Mouse (Mus musculus) left cerebral cortex, postnatal 36 days (tissue): ENCODE measurements at regions not wholly inside any gene's neighbourhood (a gene's known extent, or its start where the extent isn't known, plus 50 kb on each side); places are given as distances from the start of the nearest gene placed in this dataset.

Source experiments
- DNase-seq, 2 experiments: peaks; one replicate each; pipeline ENCODE4 v3.0.0; 2021 to 2022; ENCODE audit warnings: low spot score in 2 of 2, mixed read lengths in 1 of 2
- intact Hi-C: fragments of 180-260 bp; cut with DNase I; formaldehyde crosslinking; loops from one replicate; pipeline ENCODE4 v1.15.1; 2025

DNA sequence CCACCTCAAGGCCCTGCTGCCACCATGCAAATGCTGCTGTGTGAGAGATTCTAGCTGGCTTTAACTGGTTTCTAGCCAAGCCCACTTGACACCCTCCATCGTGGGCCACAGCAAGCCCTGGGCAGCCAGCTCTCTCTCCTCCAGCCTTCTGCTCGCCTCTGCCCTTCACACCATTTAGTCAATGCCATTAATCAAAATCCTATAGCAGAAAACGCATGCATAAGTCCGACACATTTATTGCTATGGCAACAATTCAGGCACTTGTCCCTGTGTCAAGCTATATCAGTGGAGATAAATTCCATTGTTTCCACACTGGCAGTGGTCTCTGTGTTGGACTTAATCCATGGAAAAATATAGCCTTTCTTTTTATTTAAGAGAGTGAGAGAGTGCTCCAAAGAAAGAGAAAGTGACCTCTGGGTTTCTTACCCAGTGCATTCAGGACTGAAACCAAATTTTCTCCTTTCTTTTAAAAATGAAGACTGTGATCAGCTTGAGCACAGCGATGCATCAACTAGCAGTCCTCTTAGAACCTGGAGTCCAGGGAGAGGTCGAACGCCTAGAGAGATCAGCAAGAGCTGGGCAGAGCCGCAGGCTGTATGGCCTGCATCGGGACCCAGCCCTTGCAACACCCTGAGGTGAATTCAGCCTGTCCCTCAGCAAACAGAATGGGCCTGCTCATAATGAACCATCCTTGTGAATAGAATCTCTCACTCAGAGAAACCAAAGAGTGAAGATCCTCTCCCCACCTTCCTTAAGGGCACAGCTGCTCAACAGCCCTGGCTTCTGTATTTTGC is 93.1 kb upstream of the Tox3 start:
- DNase-seq, result no peak
- intact Hi-C loops, result no loop called here

DNA sequence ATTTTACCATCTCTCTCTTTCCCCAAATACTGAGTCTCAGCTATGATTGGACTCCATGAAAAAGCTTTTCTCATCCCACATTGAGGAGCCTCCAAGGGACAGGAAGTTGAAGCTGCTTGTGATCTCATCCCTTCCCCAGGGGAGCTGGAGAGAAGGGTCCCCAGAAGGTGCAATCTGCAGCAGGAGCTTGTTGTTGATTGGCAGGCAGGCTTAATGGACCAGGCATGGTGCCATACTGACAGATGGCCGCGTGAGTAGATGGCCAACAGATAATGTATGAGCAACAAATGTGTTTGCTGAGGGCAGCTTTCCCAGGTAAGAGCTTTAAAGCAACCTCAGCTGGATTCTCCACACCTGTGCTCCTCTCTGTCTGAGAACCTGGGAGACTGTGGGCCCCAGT is 65.9 kb upstream of the Tox3 start:
- no peak for DNase-seq
- intact Hi-C loops, result no loop called here
